Mouse (Mus musculus): ENCODE measurements at regions not wholly inside any gene's neighbourhood (a gene's known extent, or its start where the extent isn't known, plus 50 kb on each side); places are given as distances from the start of the nearest gene placed in this dataset.

GRCm38 (mm10) chr1:124997577-124997976 is 437.9 kb downstream of the Actr3 start:
- intact Hi-C loops (cut with DNase I): no loop called here
- Histone ChIP-seq H3K4me1 (ENCODE audit: control insufficient read depth, insufficient read depth, low read length) (no peaks in the 10 kb centered on the region), H3K36me3 (ENCODE audit: control insufficient read depth, insufficient read depth, low read length) (no peaks in the 10 kb centered on the region), H3K27ac (no peak overlapping the region), H3K4me3 (no peak overlapping the region), H3K9ac (ENCODE audit: low read depth, low read length) (no peak overlapping the region), H3K27me3 (ENCODE audit: control insufficient read depth, insufficient read depth, low read length) (no peaks in the 10 kb centered on the region), H3K79me2 (replicated peaks; ENCODE audit: control insufficient read depth, insufficient read depth, low read length) (no peaks in the 10 kb centered on the region)
- 31% methylated on average over 1 of the region's 1 CpGs for WGBS
- DNase-seq: peak in 1 of 2 experiments; percentile 4
- TF ChIP-seq EP300 (IDR thresholded peaks at IDR 0.05; ENCODE audit: insufficient read depth, low read depth, low read length) (no peak), POLR2A (IDR thresholded peaks at IDR 0.05; ENCODE audit: insufficient read depth, low read depth, low read length) (no peak), CTCF (IDR thresholded peaks at IDR 0.05) (no peak)

- no peaks in the 10 kb centered on the region for H3K79me2 ChIP-seq (replicated peaks; ENCODE audit: control insufficient read depth, insufficient read depth, low read length)
- H3K4me3 ChIP-seq: no peak overlapping the region
- TF ChIP-seq POLR2A (IDR thresholded peaks at IDR 0.05; ENCODE audit: insufficient read depth, low read depth, low read length): no peak
- no peaks in the 10 kb centered on the region for H3K27me3 ChIP-seq (ENCODE audit: control insufficient read depth, insufficient read depth, low read length)
- no peaks in the 10 kb centered on the region for H3K4me1 ChIP-seq (ENCODE audit: control insufficient read depth, insufficient read depth, low read length)
- no peaks in the 10 kb centered on the region for H3K36me3 ChIP-seq (ENCODE audit: control insufficient read depth, insufficient read depth, low read length)
- no peak overlapping the region for H3K27ac ChIP-seq
- no peak for DNase-seq
- intact Hi-C loops (cut with DNase I): no loop called here
- H3K9ac ChIP-seq (ENCODE audit: low read depth, low read length): no peak overlapping the region
Observed at GRCm38 (mm10) chr1:124950849-124951248, 484.7 kb downstream of the Actr3 start.

- H3K4me3 ChIP-seq: no peak overlapping the region
- TF ChIP-seq EP300 (IDR thresholded peaks at IDR 0.05; ENCODE audit: insufficient read depth, low read depth, low read length): no peak
- TF ChIP-seq POLR2A (IDR thresholded peaks at IDR 0.05; ENCODE audit: insufficient read depth, low read depth, low read length): no peak
- TF ChIP-seq CTCF (IDR thresholded peaks at IDR 0.05): no peak
- H3K9ac ChIP-seq (ENCODE audit: low read depth, low read length): no peak overlapping the region
- H3K27ac ChIP-seq: no peak overlapping the region
- no peaks in the 10 kb centered on the region for H3K27me3 ChIP-seq (ENCODE audit: control insufficient read depth, insufficient read depth, low read length)
- no peak for DNase-seq
- no peaks in the 10 kb centered on the region for H3K36me3 ChIP-seq (ENCODE audit: control insufficient read depth, insufficient read depth, low read length)
- H3K79me2 ChIP-seq (replicated peaks; ENCODE audit: control insufficient read depth, insufficient read depth, low read length): no peaks in the 10 kb centered on the region
- H3K4me1 ChIP-seq (ENCODE audit: control insufficient read depth, insufficient read depth, low read length): no peaks in the 10 kb centered on the region
- intact Hi-C loops (cut with DNase I): no loop called here
Observed at GRCm38 (mm10) chr1:124904373-124904772, 531.2 kb downstream of the Actr3 start.

GRCm38 (mm10) chr1:124871148-124871547 is 564.4 kb downstream of the Actr3 start:
- no peaks in the 10 kb centered on the region for H3K4me1 ChIP-seq (ENCODE audit: control insufficient read depth, insufficient read depth, low read length)
- H3K9ac ChIP-seq (ENCODE audit: low read depth, low read length): no peak overlapping the region
- 69% methylated on average over 3 of the region's 3 CpGs for WGBS
- no peak overlapping the region for H3K4me3 ChIP-seq
- no peaks in the 10 kb centered on the region for H3K79me2 ChIP-seq (replicated peaks; ENCODE audit: control insufficient read depth, insufficient read depth, low read length)
- H3K36me3 ChIP-seq (ENCODE audit: control insufficient read depth, insufficient read depth, low read length): no peaks in the 10 kb centered on the region
- DNase-seq: no peak
- H3K27ac ChIP-seq: no peak overlapping the region
- intact Hi-C loops (cut with DNase I): no loop called here
- H3K27me3 ChIP-seq (ENCODE audit: control insufficient read depth, insufficient read depth, low read length): no peaks in the 10 kb centered on the region
- no peak for TF ChIP-seq EP300 (IDR thresholded peaks at IDR 0.05; ENCODE audit: insufficient read depth, low read depth, low read length)
- no peak for TF ChIP-seq POLR2A (IDR thresholded peaks at IDR 0.05; ENCODE audit: insufficient read depth, low read depth, low read length)
- TF ChIP-seq CTCF (IDR thresholded peaks at IDR 0.05): no peak

GRCm38 (mm10) chr1:124866248-124866647 is 569.3 kb downstream of the Actr3 start:
- Histone ChIP-seq H3K27me3 (ENCODE audit: control insufficient read depth, insufficient read depth, low read length) (no peaks in the 10 kb centered on the region), H3K9ac (ENCODE audit: low read depth, low read length) (no peak overlapping the region), H3K4me3 (no peak overlapping the region), H3K4me1 (ENCODE audit: control insufficient read depth, insufficient read depth, low read length) (no peaks in the 10 kb centered on the region), H3K36me3 (ENCODE audit: control insufficient read depth, insufficient read depth, low read length) (no peaks in the 10 kb centered on the region), H3K27ac (no peak overlapping the region), H3K79me2 (replicated peaks; ENCODE audit: control insufficient read depth, insufficient read depth, low read length) (no peaks in the 10 kb centered on the region)
- 63% methylated on average over 3 of the region's 3 CpGs for WGBS
- TF ChIP-seq CTCF (IDR thresholded peaks at IDR 0.05): no peak
- TF ChIP-seq POLR2A (IDR thresholded peaks at IDR 0.05; ENCODE audit: insufficient read depth, low read depth, low read length): no peak
- TF ChIP-seq EP300 (IDR thresholded peaks at IDR 0.05; ENCODE audit: insufficient read depth, low read depth, low read length): no peak
- intact Hi-C loops (cut with DNase I): no loop called here
- DNase-seq: no peak

GRCm38 (mm10) chr1:124845681-124846080 is 589.8 kb downstream of the Actr3 start:
- DNase-seq: peak in 1 of 2 experiments; percentile 14
- H3K9ac ChIP-seq (ENCODE audit: low read depth, low read length): no peak overlapping the region

More at GRCm38 (mm10) chr1:124845681-124846080, 589.8 kb downstream of the Actr3 start:
- no peaks in the 10 kb centered on the region for H3K36me3 ChIP-seq (ENCODE audit: control insufficient read depth, insufficient read depth, low read length)
- H3K27ac ChIP-seq: no peak overlapping the region
- TF ChIP-seq CTCF (IDR thresholded peaks at IDR 0.05): no peak
- TF ChIP-seq POLR2A (IDR thresholded peaks at IDR 0.05; ENCODE audit: insufficient read depth, low read depth, low read length): no peak
- no peak for TF ChIP-seq EP300 (IDR thresholded peaks at IDR 0.05; ENCODE audit: insufficient read depth, low read depth, low read length)
- H3K4me1 ChIP-seq (ENCODE audit: control insufficient read depth, insufficient read depth, low read length): no peaks in the 10 kb centered on the region
- H3K4me3 ChIP-seq: no peak overlapping the region
- H3K27me3 ChIP-seq (ENCODE audit: control insufficient read depth, insufficient read depth, low read length): no peaks in the 10 kb centered on the region
- no peaks in the 10 kb centered on the region for H3K79me2 ChIP-seq (replicated peaks; ENCODE audit: control insufficient read depth, insufficient read depth, low read length)
- WGBS: 50% methylated on average over 6 of the region's 6 CpGs
- intact Hi-C loops (cut with DNase I): no loop called here
